11 mouse cellular contexts compared by ENCODE assay signal in genomic region chr9:43238167-43238566, GRCm38 (mm10). TPM values are rescaled to one million over a fixed set of nuclear protein-coding genes. Genes with fewer than 3 reads are reported as not detected.
A peak's percentile ranks its signal among the peaks of the same experiment; 100 is the strongest.
DNase-seq lines count a peak whose midpoint lies in the region; ATAC-seq and TF ChIP-seq lines count a peak whose summit lies in the region.
"Had no signal": no experiment of that assay in that cellular context is flagged by ENCODE, and none has a peak within 500 bp of the region (broad histone marks: within the 10 kb centered on the region; RNA-seq: fewer than 3 reads in every experiment).

No protein-coding gene starts in this region.

- H3K27me3 ChIP-seq in embryonic facial prominence, embryonic 11.5 days (ENCODE audit: control insufficient read depth, insufficient read depth, low read length) = no peaks in the 10 kb centered on the region
- peaks cover 28% of the 10 kb centered on the region for H3K27me3 ChIP-seq in hindbrain, embryonic 11.5 days (ENCODE audit: control insufficient read depth, insufficient read depth, low read length)
- H3K27me3 ChIP-seq in liver, postnatal 0 days (ENCODE audit: insufficient read depth, low read length) = no peaks in the 10 kb centered on the region

- H3K9me3 ChIP-seq in embryonic facial prominence, embryonic 11.5 days (replicated peaks; ENCODE audit: control insufficient read depth, low read length) = no peaks in the 10 kb centered on the region
- H3K9me3 ChIP-seq in hindbrain, embryonic 11.5 days (ENCODE audit: control insufficient read depth, low read length) = no peaks in the 10 kb centered on the region
- no peaks in the 10 kb centered on the region for H3K9me3 ChIP-seq in liver, postnatal 0 days (ENCODE audit: low read length)

- no peak for ATAC-seq in embryonic facial prominence, embryonic 11.5 days (replicated peaks; ENCODE audit: insufficient number of reproducible peaks, low FRiP score, low TSS enrichment, low read depth)
- no peak for ATAC-seq in hindbrain, embryonic 11.5 days (ENCODE audit: low FRiP score)
- ATAC-seq in liver, postnatal 0 days = no peak
- ATAC-seq in megakaryocyte-erythroid progenitor cell, adult 5-6 weeks (replicated peaks; ENCODE audit: low FRiP score, low TSS enrichment, poor library complexity, severe bottlenecking) = no peak

- peak overlapping the region; percentile 79 for H3K4me2 ChIP-seq in embryonic facial prominence, embryonic 11.5 days (ENCODE audit: low read depth, low read length)
- peak overlapping the region; percentile 73; the same call in 1 of the 2 replicates for H3K4me2 ChIP-seq in hindbrain, embryonic 11.5 days (replicated peaks; ENCODE audit: low read depth, low read length)
- peak overlapping the region; percentile 81 for H3K4me2 ChIP-seq in liver, postnatal 0 days (ENCODE audit: low read depth, low read length)

- 0 out of 2 replicates have a peak, but pooled peaks have one; percentile 22 for TF ChIP-seq EP300 in liver, postnatal 0 days (IDR thresholded peaks at IDR 0.05; ENCODE audit: low read depth)

- no peak for DNase-seq in left cerebral cortex, adult 2 months (ENCODE audit: extremely low spot score in 1 of 2, low spot score in 2 of 2)
- DNase-seq in left cerebral cortex, postnatal 10 days (ENCODE audit: extremely low spot score in 1 of 2, low spot score in 2 of 2) = no peak
- DNase-seq in embryonic facial prominence, embryonic 11.5 days (ENCODE audit: low spot score) = no peak
- no peak for DNase-seq in hindbrain, embryonic 11.5 days (ENCODE audit: low spot score)
- no peak for DNase-seq in liver, postnatal 0 days
- no peak for DNase-seq in adrenal gland, adult 2 months
- no peak for DNase-seq in cerebellum, adult 8-10 months
- DNase-seq: cerebellum, adult 9-11 months; thymus, postnatal 36 days had no signal

- H3K36me3 ChIP-seq in embryonic facial prominence, embryonic 11.5 days (replicated peaks; ENCODE audit: control insufficient read depth, insufficient read depth, low read depth, low read length) = no peaks in the 10 kb centered on the region
- no peaks in the 10 kb centered on the region for H3K36me3 ChIP-seq in hindbrain, embryonic 11.5 days (ENCODE audit: control insufficient read depth, insufficient read depth, low read length)
- peaks cover 9% of the 10 kb centered on the region; the same call in 1 of the 2 replicates for H3K36me3 ChIP-seq in liver, postnatal 0 days (replicated peaks; ENCODE audit: insufficient read depth, low read length)

- WGBS in embryonic facial prominence, embryonic 11.5 days = 22% methylated on average over 2 of the region's 2 CpGs
- 36% methylated on average over 2 of the region's 2 CpGs for WGBS in hindbrain, embryonic 11.5 days
- 15% methylated on average over 2 of the region's 2 CpGs for WGBS in liver, postnatal 0 days (ENCODE audit: insufficient replicate concordance)

- peak overlapping the region; percentile 13; the same call in 1 of the 2 replicates for H3K4me3 ChIP-seq in left cerebral cortex, adult 2 months
- H3K4me3 ChIP-seq in embryonic facial prominence, embryonic 11.5 days (ENCODE audit: low read depth, low read length) = peak overlapping the region; percentile 93
- peak overlapping the region; percentile 70 for H3K4me3 ChIP-seq in hindbrain, embryonic 11.5 days (ENCODE audit: low read depth, low read length)
- H3K4me3 ChIP-seq in liver, postnatal 0 days (ENCODE audit: low read depth, low read length) = peak overlapping the region; percentile 76

- TF ChIP-seq CTCF in left cerebral cortex, adult 2 months (IDR thresholded peaks at IDR 0.05) = no peak
- TF ChIP-seq CTCF in liver, postnatal 0 days (IDR thresholded peaks at IDR 0.05; ENCODE audit: low read depth) = no peak

- H3K27ac ChIP-seq in left cerebral cortex, adult 2 months = no peak overlapping the region
- H3K27ac ChIP-seq in embryonic facial prominence, embryonic 11.5 days (replicated peaks; ENCODE audit: low read depth, low read length) = no peak overlapping the region
- no peak overlapping the region for H3K27ac ChIP-seq in hindbrain, embryonic 11.5 days (ENCODE audit: low read depth, low read length)
- H3K27ac ChIP-seq in liver, postnatal 0 days (ENCODE audit: low read depth) = peak overlapping the region; percentile 92

- intact Hi-C loops in left cerebral cortex, adult 2 months (cut with DNase I) = loop anchor here (2.0 kb wide), 1 partner anchor 27 kb away; no protein-coding TSS in a partner anchor
- intact Hi-C loops in left cerebral cortex, postnatal 10 days (cut with DNase I) = no loop called here

- H3K9ac ChIP-seq in embryonic facial prominence, embryonic 11.5 days (replicated peaks; ENCODE audit: low read length) = peak overlapping the region; percentile 86
- no peak overlapping the region for H3K9ac ChIP-seq in hindbrain, embryonic 11.5 days (ENCODE audit: low read depth, low read length)
- H3K9ac ChIP-seq in liver, postnatal 0 days (replicated peaks) = peak overlapping the region; percentile 90

- H3K4me1 ChIP-seq in embryonic facial prominence, embryonic 11.5 days (ENCODE audit: control insufficient read depth, insufficient read depth, low read length) = peaks cover 5% of the 10 kb centered on the region
- H3K4me1 ChIP-seq in hindbrain, embryonic 11.5 days (replicated peaks; ENCODE audit: control insufficient read depth, insufficient read depth, low read length) = peaks cover 2% of the 10 kb centered on the region; the same call in 1 of the 2 replicates
- H3K4me1 ChIP-seq in liver, postnatal 0 days (ENCODE audit: insufficient read depth) = peaks cover 73% of the 10 kb centered on the region

RNA-seq across cellular contexts. Expression of gene Oaf, which starts 1.5 kb away (rescaled TPM):
- 10 to 100 TPM; 13.3 to 18.0 TPM for total RNA-seq in left cerebral cortex, adult 2 months (2021)
- 1 to 10 TPM; 8.1 to 9.6 TPM for total RNA-seq in left cerebral cortex, postnatal 10 days (2021)
- 73.3 and 73.5 TPM in 2 replicates for polyA plus RNA-seq in embryonic facial prominence, embryonic 11.5 days (2014; fragmentation: Nextera tagmentation; extraction: Ambion mirVana)
- 34.7 and 41.4 TPM in 2 replicates for polyA plus RNA-seq in hindbrain, embryonic 11.5 days (2014; fragmentation: Nextera tagmentation; extraction: Ambion mirVana)
- polyA plus RNA-seq in liver, postnatal 0 days (2015; fragmentation: Nextera tagmentation; extraction: Ambion mirVana) = 59.3 and 70.0 TPM in 2 replicates
- 10 to 100 TPM; 13.5 to 28.5 TPM for total RNA-seq in adrenal gland, adult 2 months (2021)
- 13.4 and 25.1 TPM in 2 replicates for polyA plus RNA-seq in adrenal gland, adult 2 months (2012; rRNA removed)
- total RNA-seq in megakaryocyte-erythroid progenitor cell, adult 5-6 weeks (2014; fragmentation: Nextera tagmentation) = 23.8 and 24.9 TPM in 2 replicates
- total RNA-seq in megakaryocyte-erythroid progenitor cell, adult 5-6 weeks (2017) = 5.7 and 17.9 TPM in 2 replicates

RNA-seq across cellular contexts. Expression of gene Pou2f3, which starts 28.0 kb away (rescaled TPM):
- total RNA-seq in left cerebral cortex, adult 2 months (2021) = under 1 TPM; 0.16 to 0.65 TPM
- not detected for total RNA-seq in left cerebral cortex, postnatal 10 days (2021)
- 0.11 TPM in 1 of 2 replicates, not detected in the other for polyA plus RNA-seq in embryonic facial prominence, embryonic 11.5 days (2014; fragmentation: Nextera tagmentation; extraction: Ambion mirVana)
- not detected in 2 replicates for polyA plus RNA-seq in hindbrain, embryonic 11.5 days (2014; fragmentation: Nextera tagmentation; extraction: Ambion mirVana)
- 0.05 TPM in 1 of 2 replicates, not detected in the other for polyA plus RNA-seq in liver, postnatal 0 days (2015; fragmentation: Nextera tagmentation; extraction: Ambion mirVana)
- not detected for total RNA-seq in adrenal gland, adult 2 months (2021)
- polyA plus RNA-seq in adrenal gland, adult 2 months (2012; rRNA removed) = 0.03 TPM in 1 of 2 replicates, not detected in the other
- not detected in 2 replicates for total RNA-seq in megakaryocyte-erythroid progenitor cell, adult 5-6 weeks (2014; fragmentation: Nextera tagmentation)
- not detected in 2 replicates for total RNA-seq in megakaryocyte-erythroid progenitor cell, adult 5-6 weeks (2017)
- total RNA-seq: monocyte, adult 5-6 weeks had no signal

Comparison
In these comparisons a context has a peak if more than half of its experiments do, and no peak if none do; other contexts are left out.
1. H3K4me3 ChIP-seq: peak in every context shown above with its lines; median percentile 93 in embryonic facial prominence, embryonic 11.5 days; 76 in liver, postnatal 0 days; 70 in hindbrain, embryonic 11.5 days; 13 in left cerebral cortex, adult 2 months.